Mouse (Mus musculus) forebrain, embryonic 15.5 days (tissue): ENCODE data around the gene Cd247. TPM values are rescaled to one million over a fixed set of nuclear protein-coding genes. Genes with fewer than 3 reads are reported as not detected.
A peak's percentile ranks its signal among the peaks of the same experiment; 100 is the strongest.

Experiments used
- ATAC-seq: fragments of 200-750 bp; cut with Nextera tagmentation; replicated peaks from 2 replicates; pipeline ENCODE4 v1.8.0; 2017; ENCODE audit warnings: mild to moderate bottlenecking, moderate TSS enrichment, moderate library complexity
- H3K27ac ChIP-seq: fragments of 300-500 bp; sonication (generic); replicated peaks from 2 replicates; pipeline ENCODE4 v1.5.1; 2015; ENCODE audit warnings: mild to moderate bottlenecking, inconsistent platforms
- H3K27me3 ChIP-seq: fragments of 300-500 bp; sonication (generic); 2 replicates; pipeline ENCODE4 v1.6.1; 2015; ENCODE audit warnings: inconsistent platforms
- H3K36me3 ChIP-seq: fragments of 300-500 bp; sonication (generic); 2 replicates; pipeline ENCODE4 v1.6.1; 2015; ENCODE audit warnings: mild to moderate bottlenecking, inconsistent platforms
- H3K4me1 ChIP-seq: fragments of 300-500 bp; sonication (generic); 2 replicates; pipeline ENCODE4 v1.6.1; 2015; ENCODE audit warnings: inconsistent platforms
- H3K4me2 ChIP-seq: fragments of 300-500 bp; sonication (generic); replicated peaks from 2 replicates; pipeline ENCODE4 v1.6.1; 2015; ENCODE audit warnings: mild to moderate bottlenecking, inconsistent platforms
- H3K4me3 ChIP-seq: fragments of 300-500 bp; sonication (generic); 2 replicates; pipeline ENCODE4 v1.5.1; 2015; ENCODE audit warnings: mild to moderate bottlenecking, inconsistent platforms
- H3K9ac ChIP-seq: fragments of 300-500 bp; sonication (generic); replicated peaks from 2 replicates; pipeline ENCODE4 v1.6.1; 2015; ENCODE audit warnings: mild to moderate bottlenecking, inconsistent platforms
- H3K9me3 ChIP-seq: fragments of 300-500 bp; sonication (generic); 2 replicates; pipeline ENCODE4 v1.6.1; 2016; ENCODE audit warnings: inconsistent platforms
- WGBS: fragments of 180-500 bp; shearing (Covaris S2); methylation state at CpG from one replicate; pipeline ENCODE4 v1.1.7; 2015; ENCODE audit warnings: mixed read lengths; 5-methylcytosine and 5-hydroxymethylcytosine counted together
- polyA plus RNA-seq: library from polyadenylated mRNA; unstranded; fragments of >200 nt; fragmentation: Nextera tagmentation; extraction: Ambion mirVana; gene quantifications from 2 replicates; pipeline ENCODE4 v1.2.1, GENCODE M21; 2015

Cd247 gene
- polyA plus RNA-seq, 1 experiment from 2014 or later: 1.5 TPM

GRCm38 (mm10) chr1:165764571-165764970, 23.9 kb upstream of the Cd247 start:
- H3K9me3 ChIP-seq: no peaks in the 10 kb centered on the region
- peak overlapping the region; percentile 88 for H3K4me3 ChIP-seq
- no peaks in the 10 kb centered on the region for H3K36me3 ChIP-seq
- H3K4me2 ChIP-seq: peak overlapping the region; percentile 96
- 55% methylated on average over 9 of the region's 9 CpGs for WGBS
- peaks cover 6% of the 10 kb centered on the region; the same call in 1 of the 2 replicates for H3K27me3 ChIP-seq
- peaks cover 9% of the 10 kb centered on the region for H3K4me1 ChIP-seq
- no peak overlapping the region for H3K9ac ChIP-seq
- no peak overlapping the region for H3K27ac ChIP-seq
- ATAC-seq: no peak

DNA sequence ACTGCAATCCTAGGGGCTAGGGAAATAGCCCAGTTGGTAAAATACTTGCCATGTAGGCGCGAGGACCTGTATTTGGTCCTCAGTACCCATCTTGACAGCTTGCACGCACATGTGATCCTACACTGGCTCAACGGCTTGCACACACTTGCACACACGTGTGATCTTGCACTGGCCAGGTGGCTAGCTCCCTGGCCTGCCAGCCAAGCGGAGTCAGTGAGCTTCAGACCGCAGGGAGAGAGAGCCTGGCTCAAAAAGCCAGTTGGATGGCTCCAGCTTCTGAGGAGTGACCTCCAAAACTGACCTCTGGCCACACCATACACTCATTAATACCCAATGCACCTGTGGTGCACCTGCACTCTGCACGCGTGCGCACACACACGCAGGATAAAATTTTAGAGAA, 23.4 kb upstream of the Cd247 start:
- H3K27ac ChIP-seq: no peak overlapping the region

GRCm38 (mm10) chr1:165765651-165766294, 22.7 kb upstream of the Cd247 start:
- ATAC-seq: no peak
- peaks cover 9% of the 10 kb centered on the region for H3K4me1 ChIP-seq
- 79% methylated on average over 17 of the region's 17 CpGs for WGBS
- no peaks in the 10 kb centered on the region for H3K36me3 ChIP-seq
- no peak overlapping the region for H3K9ac ChIP-seq
- H3K4me2 ChIP-seq: no peak overlapping the region
- H3K27me3 ChIP-seq: peaks cover 6% of the 10 kb centered on the region; the same call in 1 of the 2 replicates
- H3K27ac ChIP-seq: no peak overlapping the region
- H3K4me3 ChIP-seq: no peak overlapping the region
- H3K9me3 ChIP-seq: no peaks in the 10 kb centered on the region

More for the DNA sequence above, 23.4 kb upstream of the Cd247 start:
- ATAC-seq: no peak
- no peak overlapping the region; the same call in 1 of the 2 replicates for H3K4me3 ChIP-seq
- H3K36me3 ChIP-seq: no peaks in the 10 kb centered on the region
- H3K9me3 ChIP-seq: no peaks in the 10 kb centered on the region
- H3K9ac ChIP-seq: no peak overlapping the region
- 0 out of 2 replicates have a peak overlapping the region, but pooled peaks have one; percentile 3 for H3K4me2 ChIP-seq
- H3K4me1 ChIP-seq: peaks cover 9% of the 10 kb centered on the region
- H3K27me3 ChIP-seq: peaks cover 6% of the 10 kb centered on the region; the same call in 1 of the 2 replicates
- 87% methylated on average over 11 of the region's 11 CpGs for WGBS

DNA sequence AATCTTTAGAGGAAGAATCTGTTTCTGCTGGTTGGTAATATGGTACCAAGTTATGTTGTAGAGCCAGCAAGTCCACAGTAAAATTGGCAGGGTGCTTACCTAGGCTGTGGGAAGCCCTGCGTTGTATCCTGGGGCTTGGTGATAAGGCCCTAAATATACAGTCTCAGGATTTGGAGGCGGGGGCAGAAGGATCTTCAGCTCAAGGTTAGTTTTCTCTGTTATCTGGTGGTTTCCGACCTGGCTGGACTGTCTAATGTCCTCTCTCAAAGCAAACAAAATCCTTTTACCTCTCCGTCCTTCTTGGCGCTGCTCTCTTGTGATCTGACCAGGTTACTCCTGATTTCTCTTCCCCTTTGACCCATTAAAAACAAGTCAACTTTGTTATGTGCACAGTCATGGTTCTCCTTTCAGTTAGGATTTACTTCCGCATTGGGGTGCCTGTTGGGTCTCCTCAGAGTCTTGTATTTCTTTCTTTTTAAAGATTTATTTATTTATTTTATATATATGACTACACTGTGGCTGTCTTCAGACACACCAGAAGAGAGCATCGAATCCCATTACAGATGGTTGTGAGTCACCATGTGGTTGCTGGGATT, 22.1 kb upstream of the Cd247 start:
- no peak overlapping the region for H3K9ac ChIP-seq
- no peak overlapping the region for H3K4me2 ChIP-seq
- ATAC-seq: no peak
- H3K27ac ChIP-seq: no peak overlapping the region
- 95% methylated on average over 7 of the region's 7 CpGs for WGBS
- H3K27me3 ChIP-seq: peaks cover 6% of the 10 kb centered on the region; the same call in 1 of the 2 replicates
- no peaks in the 10 kb centered on the region for H3K36me3 ChIP-seq
- H3K9me3 ChIP-seq: no peaks in the 10 kb centered on the region
- no peak overlapping the region for H3K4me3 ChIP-seq
- peaks cover 10% of the 10 kb centered on the region for H3K4me1 ChIP-seq

- no peaks in the 10 kb centered on the region for H3K9me3 ChIP-seq
- WGBS: 79% methylated on average over 9 of the region's 9 CpGs
- no peak overlapping the region for H3K4me2 ChIP-seq
- peaks cover 14% of the 10 kb centered on the region for H3K4me1 ChIP-seq
- peaks cover 6% of the 10 kb centered on the region; the same call in 1 of the 2 replicates for H3K27me3 ChIP-seq
- H3K36me3 ChIP-seq: no peaks in the 10 kb centered on the region
- no peak overlapping the region for H3K4me3 ChIP-seq
- no peak overlapping the region for H3K27ac ChIP-seq
- no peak for ATAC-seq
- H3K9ac ChIP-seq: no peak overlapping the region
Observed at GRCm38 (mm10) chr1:165768894-165769512, 19.5 kb upstream of the Cd247 start.

DNA sequence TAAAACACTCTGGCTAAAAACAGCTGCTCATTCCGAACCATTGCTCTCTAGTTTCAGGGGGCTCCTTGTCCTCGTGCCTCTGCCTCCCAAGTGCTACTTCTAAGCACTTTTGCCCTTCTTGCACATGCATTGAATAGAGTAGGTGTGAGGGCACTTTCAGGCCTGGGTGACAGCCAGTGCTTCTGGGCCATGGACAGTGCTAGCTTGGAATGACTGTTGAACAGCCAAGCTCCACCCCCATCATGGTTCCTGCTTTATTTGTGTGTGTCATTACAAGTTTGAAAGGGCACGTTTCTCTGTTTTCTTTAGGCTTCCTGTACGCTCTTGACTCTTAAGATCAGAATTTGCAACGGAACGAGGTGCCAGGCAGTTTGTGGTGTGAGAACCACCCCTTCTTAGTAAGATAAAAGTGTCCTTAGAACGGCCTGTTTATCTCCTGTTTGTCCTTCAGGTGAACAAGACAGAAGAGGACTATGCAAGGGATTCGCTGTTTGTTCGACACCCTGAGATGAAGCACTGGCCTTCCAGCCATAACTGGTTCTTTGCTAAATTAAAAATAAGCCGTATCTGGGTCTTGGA, 18.2 kb upstream of the Cd247 start:
- peaks cover 5% of the 10 kb centered on the region for H3K4me1 ChIP-seq
- no peak overlapping the region for H3K27ac ChIP-seq
- no peaks in the 10 kb centered on the region for H3K36me3 ChIP-seq
- no peak overlapping the region for H3K9ac ChIP-seq
- no peaks in the 10 kb centered on the region; the same call in 1 of the 2 replicates for H3K27me3 ChIP-seq
- no peak for ATAC-seq
- H3K4me3 ChIP-seq: no peak overlapping the region
- H3K4me2 ChIP-seq: no peak overlapping the region
- H3K9me3 ChIP-seq: no peaks in the 10 kb centered on the region
- 90% methylated on average over 10 of the region's 10 CpGs for WGBS

- Histone ChIP-seq H3K9me3 (no peaks in the 10 kb centered on the region), H3K9ac (no peak overlapping the region), H3K4me3 (no peak overlapping the region), H3K36me3 (no peaks in the 10 kb centered on the region), H3K4me1 (peaks cover 5% of the 10 kb centered on the region), H3K27ac (no peak overlapping the region), H3K4me2 (peak overlapping the region; percentile 27), H3K27me3 (no peaks in the 10 kb centered on the region)
- peak; percentile 68 for ATAC-seq
- 2% methylated on average over 12 of the region's 12 CpGs for WGBS
Observed at GRCm38 (mm10) chr1:165771491-165771897, 17.0 kb upstream of the Cd247 start.

GRCm38 (mm10) chr1:165771998-165772397, 16.5 kb upstream of the Cd247 start:
- WGBS: 50% methylated on average over 9 of the region's 9 CpGs

GRCm38 (mm10) chr1:165775518-165776294, 12.8 kb upstream of the Cd247 start:
- Histone ChIP-seq H3K27me3 (peaks cover 4% of the 10 kb centered on the region; the same call in 1 of the 2 replicates), H3K4me3 (no peak overlapping the region), H3K4me1 (peaks cover 15% of the 10 kb centered on the region), H3K27ac (no peak overlapping the region), H3K9me3 (no peaks in the 10 kb centered on the region), H3K9ac (no peak overlapping the region), H3K36me3 (no peaks in the 10 kb centered on the region), H3K4me2 (no peak overlapping the region)
- 0 out of 2 replicates have a peak, but pooled peaks have one; percentile 8 for ATAC-seq
- 38% methylated on average over 19 of the region's 19 CpGs for WGBS

More at GRCm38 (mm10) chr1:165771998-165772397, 16.5 kb upstream of the Cd247 start:
- Histone ChIP-seq H3K9ac (no peak overlapping the region), H3K4me2 (no peak overlapping the region), H3K27me3 (no peaks in the 10 kb centered on the region), H3K27ac (no peak overlapping the region), H3K36me3 (no peaks in the 10 kb centered on the region), H3K4me1 (peaks cover 5% of the 10 kb centered on the region), H3K9me3 (no peaks in the 10 kb centered on the region), H3K4me3 (no peak overlapping the region)
- no peak for ATAC-seq

DNA sequence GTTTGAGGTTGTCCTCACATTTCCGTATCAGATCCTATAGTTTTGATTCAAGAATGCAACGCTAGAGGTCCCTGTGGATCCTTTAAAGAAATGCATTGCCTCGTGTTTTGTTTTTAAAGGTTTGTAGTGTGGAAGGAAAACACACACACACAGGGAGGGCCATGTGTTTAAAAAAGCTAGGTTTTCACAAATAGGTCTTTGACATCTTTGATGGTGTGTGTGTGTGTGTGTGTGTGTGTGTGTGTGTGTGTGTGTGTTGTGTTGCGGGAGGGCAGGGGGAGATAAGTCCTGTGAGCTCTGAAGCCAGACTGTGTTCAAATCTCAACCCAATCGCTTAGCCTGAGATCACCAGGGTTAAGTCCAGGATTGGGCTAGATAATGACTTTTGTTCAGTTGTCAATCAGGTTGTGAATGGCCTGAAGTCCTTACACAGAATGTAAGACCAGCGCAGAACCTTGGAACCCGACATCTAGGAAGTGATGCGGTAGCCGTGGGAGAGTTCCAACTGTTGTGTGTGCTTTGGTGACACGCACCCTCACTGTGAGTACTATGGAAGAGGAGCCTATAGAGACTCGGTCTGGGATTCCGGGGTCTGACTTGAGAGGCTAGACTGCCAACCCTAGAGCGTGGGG, 8.4 kb upstream of the Cd247 start:
- Histone ChIP-seq H3K27me3 (peaks cover 4% of the 10 kb centered on the region; the same call in 1 of the 2 replicates), H3K4me2 (peak overlapping the region; percentile 58), H3K36me3 (no peaks in the 10 kb centered on the region), H3K9me3 (no peaks in the 10 kb centered on the region), H3K9ac (peak overlapping the region; percentile 41), H3K4me1 (peaks cover 13% of the 10 kb centered on the region), H3K4me3 (peak overlapping the region; percentile 38), H3K27ac (no peak overlapping the region)
- peak; percentile 60 for ATAC-seq
- WGBS: under 1% methylated on average over 13 of the region's 13 CpGs

DNA sequence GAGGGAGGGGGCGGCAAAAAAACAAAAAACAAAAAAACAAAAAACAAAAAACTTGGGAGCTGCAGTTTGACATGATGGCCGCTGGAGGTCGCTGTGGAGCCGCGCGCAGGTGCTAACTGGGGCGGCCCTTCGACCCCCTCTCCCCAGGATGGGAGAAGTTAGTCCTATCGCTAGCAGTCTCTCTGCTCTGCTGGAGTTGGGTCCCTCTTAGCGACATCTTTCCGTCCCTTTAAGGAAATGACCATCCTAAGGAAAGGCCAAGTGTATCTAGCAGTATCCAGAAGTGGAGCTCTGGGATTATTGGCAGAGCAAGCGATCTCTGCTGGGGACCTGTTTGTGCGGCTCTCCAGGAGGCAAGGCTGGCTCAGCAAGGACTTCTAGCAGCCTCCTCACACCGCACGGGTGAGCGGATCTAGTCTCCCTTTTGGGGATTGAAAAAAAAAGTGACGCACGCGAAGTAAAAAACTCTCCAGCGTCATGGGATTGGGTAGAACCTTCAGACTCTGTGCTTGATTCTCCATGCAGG, 7.8 kb upstream of the Cd247 start:
- Histone ChIP-seq H3K4me3 (peak overlapping the region; percentile 38), H3K9ac (peak overlapping the region; percentile 41), H3K9me3 (no peaks in the 10 kb centered on the region), H3K27ac (no peak overlapping the region), H3K36me3 (no peaks in the 10 kb centered on the region), H3K4me1 (peaks cover 13% of the 10 kb centered on the region), H3K27me3 (peaks cover 4% of the 10 kb centered on the region; the same call in 1 of the 2 replicates), H3K4me2 (peak overlapping the region; percentile 58)
- peak; percentile 73 for ATAC-seq
- 2% methylated on average over 20 of the region's 20 CpGs for WGBS
